Mouse (Mus musculus): Measurements from ENCODE around the gene Nccrp1. TPM values are rescaled to one million over a fixed set of nuclear protein-coding genes. Genes with fewer than 3 reads are reported as not detected.

Nccrp1 gene
- total RNA-seq (2014; rRNA removed; ENCODE audit: low replicate concordance): not detected in 2 replicates
- not detected in 2 replicates for polyA plus RNA-seq (2015; fragmentation: Nextera tagmentation; extraction: Ambion mirVana)

- peak within 1 kb of the TSS; percentile 8; the same call in 1 of the 2 replicates for H3K4me3 ChIP-seq (ENCODE audit: low read depth, low read length)
- 10% methylated on average over 3 of the region's 5 CpGs for WGBS
- ATAC-seq (ENCODE audit: insufficient read depth, low read depth) (no peak), DNase-seq (ENCODE audit: low spot score) (no peak)
- H3K36me3 ChIP-seq (replicated peaks; ENCODE audit: control insufficient read depth, insufficient read depth, low read length): no peaks in the 10 kb centered on the region
- peaks cover 4% of the 10 kb centered on the region; the same call in 1 of the 2 replicates for H3K4me1 ChIP-seq (ENCODE audit: control insufficient read depth, insufficient read depth)
- no peak within 1 kb of the TSS for H3K27ac ChIP-seq (ENCODE audit: low read depth)
- no peak for TF ChIP-seq CTCF (IDR thresholded peaks at IDR 0.05; ENCODE audit: low read depth)
- no peak for TF ChIP-seq EP300 (IDR thresholded peaks at IDR 0.05; ENCODE audit: low read depth)
- peak within 1 kb of the TSS; percentile 26 for H3K4me2 ChIP-seq (ENCODE audit: low read depth, low read length)
- H3K9ac ChIP-seq (replicated peaks; ENCODE audit: low read depth, low read length): no peak within 1 kb of the TSS
- H3K9me3 ChIP-seq (replicated peaks; ENCODE audit: control insufficient read depth, low read length): no peaks in the 10 kb centered on the region
- peaks cover 47% of the 10 kb centered on the region for H3K27me3 ChIP-seq (ENCODE audit: control insufficient read depth, insufficient read depth, low read length)
These were observed at the start of gene Nccrp1 for GRCm38 (mm10) chr7:28547154-28547553. Gene Nccrp1, minus strand, starts transcription at chr7:28547254.

- DNase-seq (ENCODE audit: low spot score) (no peak), ATAC-seq (ENCODE audit: insufficient read depth, low read depth) (no peak)
- H3K4me2 ChIP-seq (ENCODE audit: low read depth, low read length): no peak overlapping the region
- WGBS: 50% methylated on average over 8 of the region's 8 CpGs
- no peak overlapping the region for H3K4me3 ChIP-seq (ENCODE audit: low read depth, low read length)
- no peaks in the 10 kb centered on the region for H3K36me3 ChIP-seq (replicated peaks; ENCODE audit: control insufficient read depth, insufficient read depth, low read length)
- H3K27ac ChIP-seq (ENCODE audit: low read depth): no peak overlapping the region
- no peak for TF ChIP-seq CTCF (IDR thresholded peaks at IDR 0.05; ENCODE audit: low read depth)
- TF ChIP-seq EP300 (IDR thresholded peaks at IDR 0.05; ENCODE audit: low read depth): no peak
- peaks cover 43% of the 10 kb centered on the region for H3K4me1 ChIP-seq (ENCODE audit: control insufficient read depth, insufficient read depth)
- no peaks in the 10 kb centered on the region for H3K9me3 ChIP-seq (replicated peaks; ENCODE audit: control insufficient read depth, low read length)
- peak overlapping the region; percentile 16; the same call in 1 of the 2 replicates for H3K9ac ChIP-seq (replicated peaks; ENCODE audit: low read depth, low read length)
- no peaks in the 10 kb centered on the region for H3K27me3 ChIP-seq (ENCODE audit: control insufficient read depth, insufficient read depth, low read length)
These were observed 48.8 kb upstream of the Nccrp1 start for GRCm38 (mm10) chr7:28595751-28596435.

- ATAC-seq (ENCODE audit: insufficient read depth, low read depth) (peak; percentile 55), DNase-seq (ENCODE audit: low spot score) (peak; percentile 45)
- H3K27me3 ChIP-seq (ENCODE audit: control insufficient read depth, insufficient read depth, low read length): no peaks in the 10 kb centered on the region
- 41% methylated on average over 14 of the region's 14 CpGs for WGBS
- peak; percentile 85 for TF ChIP-seq EP300 (IDR thresholded peaks at IDR 0.05; ENCODE audit: low read depth)
- no peak for TF ChIP-seq CTCF (IDR thresholded peaks at IDR 0.05; ENCODE audit: low read depth)
- H3K27ac ChIP-seq (ENCODE audit: low read depth): 0 out of 2 replicates have a peak overlapping the region, but pooled peaks have one; percentile 20
- H3K9me3 ChIP-seq (replicated peaks; ENCODE audit: control insufficient read depth, low read length): no peaks in the 10 kb centered on the region
- H3K36me3 ChIP-seq (replicated peaks; ENCODE audit: control insufficient read depth, insufficient read depth, low read length): no peaks in the 10 kb centered on the region
- peaks cover 42% of the 10 kb centered on the region for H3K4me1 ChIP-seq (ENCODE audit: control insufficient read depth, insufficient read depth)
- H3K4me2 ChIP-seq (ENCODE audit: low read depth, low read length): no peak overlapping the region
- no peak overlapping the region for H3K4me3 ChIP-seq (ENCODE audit: low read depth, low read length)
- H3K9ac ChIP-seq (replicated peaks; ENCODE audit: low read depth, low read length): no peak overlapping the region
These were observed 46.4 kb upstream of the Nccrp1 start for GRCm38 (mm10) chr7:28593206-28594111.

DNA sequence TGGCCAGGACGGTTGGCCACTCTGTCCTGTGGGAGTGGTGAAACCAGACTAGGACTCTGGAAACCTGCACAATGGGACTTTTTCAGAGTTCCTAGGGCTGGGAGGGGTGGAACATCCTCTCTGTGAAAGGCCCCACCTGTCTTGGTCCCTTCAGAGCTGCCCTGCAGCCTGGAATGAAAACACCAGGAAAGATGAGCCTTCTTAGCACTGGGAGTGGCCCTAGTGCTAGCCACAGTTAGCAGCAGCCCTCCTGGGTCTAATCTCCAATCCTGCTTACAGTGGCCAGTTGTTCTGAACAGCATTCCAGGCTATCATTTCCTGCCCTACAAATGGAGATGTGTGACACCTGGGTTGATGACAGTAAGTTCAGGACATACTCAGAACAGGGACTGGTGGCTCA is 44.8 kb upstream of the Nccrp1 start:
- H3K4me3 ChIP-seq (ENCODE audit: low read depth, low read length): no peak overlapping the region
- H3K4me1 ChIP-seq (ENCODE audit: control insufficient read depth, insufficient read depth): peaks cover 49% of the 10 kb centered on the region
- DNase-seq (ENCODE audit: low spot score) (no peak), ATAC-seq (ENCODE audit: insufficient read depth, low read depth) (no peak)
- no peaks in the 10 kb centered on the region for H3K36me3 ChIP-seq (replicated peaks; ENCODE audit: control insufficient read depth, insufficient read depth, low read length)
- no peaks in the 10 kb centered on the region for H3K9me3 ChIP-seq (replicated peaks; ENCODE audit: control insufficient read depth, low read length)
- no peaks in the 10 kb centered on the region for H3K27me3 ChIP-seq (ENCODE audit: control insufficient read depth, insufficient read depth, low read length)
- WGBS: 69% methylated on average over 1 of the region's 1 CpGs
- H3K27ac ChIP-seq (ENCODE audit: low read depth): no peak overlapping the region
- no peak overlapping the region for H3K9ac ChIP-seq (replicated peaks; ENCODE audit: low read depth, low read length)
- H3K4me2 ChIP-seq (ENCODE audit: low read depth, low read length): no peak overlapping the region
- TF ChIP-seq EP300 (IDR thresholded peaks at IDR 0.05; ENCODE audit: low read depth): no peak

DNA sequence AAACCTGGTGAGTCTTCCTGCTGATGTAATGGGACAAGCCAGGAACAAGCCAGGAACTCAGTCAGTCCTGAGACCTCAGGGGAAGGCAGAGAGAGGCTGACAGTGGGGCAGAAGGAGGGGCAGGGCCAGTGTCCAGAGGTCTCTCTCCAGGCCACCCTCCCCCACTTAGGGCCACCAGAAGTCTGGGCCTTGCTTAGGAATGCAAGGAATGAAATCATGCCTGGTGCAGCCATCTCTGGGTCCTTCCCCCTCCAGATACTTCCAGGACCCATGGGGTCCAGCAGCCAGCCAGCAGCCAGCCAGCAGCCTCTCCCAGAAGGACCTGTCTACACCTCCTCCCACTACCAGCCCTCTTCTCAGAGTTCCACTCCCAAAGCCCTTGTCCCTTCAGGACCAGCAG is 40.6 kb upstream of the Nccrp1 start:
- peak; percentile 35 for ATAC-seq (ENCODE audit: insufficient read depth, low read depth)
- Histone ChIP-seq H3K9ac (replicated peaks; ENCODE audit: low read depth, low read length) (0 out of 2 replicates have a peak overlapping the region, but pooled peaks have one; percentile 6), H3K4me1 (ENCODE audit: control insufficient read depth, insufficient read depth) (peaks cover 36% of the 10 kb centered on the region), H3K4me3 (ENCODE audit: low read depth, low read length) (no peak overlapping the region), H3K36me3 (replicated peaks; ENCODE audit: control insufficient read depth, insufficient read depth, low read length) (no peaks in the 10 kb centered on the region), H3K27me3 (ENCODE audit: control insufficient read depth, insufficient read depth, low read length) (no peaks in the 10 kb centered on the region), H3K27ac (ENCODE audit: low read depth) (peak overlapping the region; percentile 36; the same call in 1 of the 2 replicates), H3K4me2 (ENCODE audit: low read depth, low read length) (0 out of 2 replicates have a peak overlapping the region, but pooled peaks have one; percentile 13), H3K9me3 (replicated peaks; ENCODE audit: control insufficient read depth, low read length) (no peaks in the 10 kb centered on the region)
- TF ChIP-seq EP300 (IDR thresholded peaks at IDR 0.05; ENCODE audit: low read depth) (no peak), CTCF (IDR thresholded peaks at IDR 0.05; ENCODE audit: low read depth) (no peak)
- peak; percentile 30 for DNase-seq (ENCODE audit: low spot score)

Data from heart, postnatal 0 days (tissue).